Mouse (Mus musculus) activated CD4-positive, CD25-positive, alpha-beta regulatory T cell (primary cell): ENCODE results near the gene Lrrc3b. TPM values are rescaled to one million over a fixed set of nuclear protein-coding genes. Genes with fewer than 3 reads are reported as not detected.

Experiments used
- polyA plus RNA-seq, 2 experiments: library from polyadenylated mRNA; unstranded; fragments of 100-300 nt; shearing (Covaris generic); gene quantifications; one replicate each; pipeline ENCODE4 v1.2.1; 2017

The Lrrc3b gene
- not detected for polyA plus RNA-seq

GRCm38 (mm10) chr14:15438485-15439157 lies at the start of gene Lrrc3b:
TSS of gene Lrrc3b (minus strand) at chr14:15438987.

